Mouse (Mus musculus) cerebellum, adult 9-11 months (tissue): ENCODE results near the gene Rora.
"Not testable (repeated sequence)": the region's sequence is repeated elsewhere in the genome, so short reads cannot be mapped to it uniquely, and the experiment has no call there.

Experiments used
- DNase-seq: peaks from one replicate; pipeline ENCODE4 v3.0.0; 2022

The Rora gene

DNA sequence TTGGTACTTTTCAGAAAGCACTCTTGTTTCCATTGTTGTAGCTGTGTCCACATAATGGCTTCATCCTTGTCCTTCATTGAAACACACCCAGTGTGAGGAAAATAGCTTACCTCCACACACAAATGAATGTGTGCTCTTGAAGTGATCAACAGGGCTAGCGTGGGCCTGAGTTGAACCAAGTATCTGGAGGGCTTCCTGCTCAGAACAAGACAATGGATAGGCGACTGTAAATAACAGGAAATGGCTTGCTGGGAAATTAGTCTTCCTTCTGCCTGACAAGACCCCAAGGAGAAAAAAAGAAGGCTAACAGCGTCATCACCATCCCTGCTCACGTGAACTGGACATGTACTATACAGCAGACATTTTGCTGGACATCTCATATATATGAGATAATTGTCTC is 374.6 kb downstream of the Rora start:
- no peak for DNase-seq

DNA sequence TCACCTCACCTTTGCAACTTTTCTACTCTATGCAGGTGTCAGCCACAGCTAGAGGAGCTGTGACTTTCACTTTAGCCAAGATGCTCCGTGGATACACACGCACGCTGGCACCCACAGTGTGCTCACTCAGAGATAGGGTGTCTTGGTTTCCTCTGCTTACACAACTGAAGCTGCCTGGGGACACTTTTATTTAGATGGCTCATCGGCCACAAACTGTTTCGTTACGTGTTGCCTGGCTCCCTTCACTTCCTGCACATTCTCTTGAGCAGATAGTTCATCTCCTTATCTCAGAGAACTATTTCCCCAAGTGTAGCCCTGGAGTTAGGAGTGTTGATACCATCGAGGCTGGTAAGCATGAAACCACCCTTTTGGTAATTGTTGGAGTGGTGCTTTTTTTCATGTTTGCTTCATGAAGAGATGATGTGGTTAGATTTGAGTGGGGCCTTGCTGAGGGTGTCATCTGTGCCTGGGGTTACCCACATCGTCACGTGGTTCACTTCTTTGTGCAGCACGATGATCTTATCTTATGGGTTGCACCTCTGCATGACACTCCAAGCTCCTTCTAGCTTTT is 380.8 kb downstream of the Rora start:
- DNase-seq: no peak

DNA sequence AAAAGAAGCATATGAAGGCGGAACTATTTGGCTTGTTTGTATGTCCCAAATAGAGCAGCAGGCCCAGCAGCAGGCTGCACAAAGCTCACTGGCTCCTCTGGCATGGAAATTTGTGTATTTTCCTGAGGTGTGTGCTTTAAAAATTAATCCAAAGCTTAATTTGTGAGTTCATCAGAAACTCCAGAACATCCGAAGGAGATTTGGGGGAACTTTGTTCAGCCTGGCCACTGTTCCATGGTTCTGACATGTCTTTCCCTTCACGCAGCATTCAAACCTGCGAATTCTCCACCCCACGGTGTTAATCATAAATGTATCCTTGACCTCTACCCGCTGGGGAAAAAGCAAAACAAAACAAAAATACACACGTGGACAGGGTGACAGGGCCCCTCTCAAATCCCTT is 381.9 kb downstream of the Rora start:
- no peak for DNase-seq

DNA sequence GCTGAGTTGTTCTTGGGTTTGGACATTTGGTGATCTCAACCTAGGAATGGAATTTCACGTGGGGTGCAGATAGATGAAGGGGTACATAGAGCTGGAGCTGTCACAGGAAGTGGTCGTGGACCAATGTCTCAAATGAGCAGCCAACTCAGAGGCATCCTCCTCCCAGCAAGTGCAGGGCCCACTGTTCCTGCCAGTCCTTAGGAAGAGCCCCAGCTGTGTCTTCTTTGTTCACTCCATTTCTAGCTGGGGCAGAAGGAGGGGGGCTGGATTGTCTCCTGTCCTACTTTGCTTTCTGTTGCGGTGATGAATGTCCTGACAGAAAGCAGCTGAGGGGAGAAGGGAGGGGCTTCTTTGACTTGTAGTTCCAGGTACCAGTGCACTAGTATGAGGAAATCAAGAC is 382.7 kb downstream of the Rora start:
- DNase-seq: no peak

DNA sequence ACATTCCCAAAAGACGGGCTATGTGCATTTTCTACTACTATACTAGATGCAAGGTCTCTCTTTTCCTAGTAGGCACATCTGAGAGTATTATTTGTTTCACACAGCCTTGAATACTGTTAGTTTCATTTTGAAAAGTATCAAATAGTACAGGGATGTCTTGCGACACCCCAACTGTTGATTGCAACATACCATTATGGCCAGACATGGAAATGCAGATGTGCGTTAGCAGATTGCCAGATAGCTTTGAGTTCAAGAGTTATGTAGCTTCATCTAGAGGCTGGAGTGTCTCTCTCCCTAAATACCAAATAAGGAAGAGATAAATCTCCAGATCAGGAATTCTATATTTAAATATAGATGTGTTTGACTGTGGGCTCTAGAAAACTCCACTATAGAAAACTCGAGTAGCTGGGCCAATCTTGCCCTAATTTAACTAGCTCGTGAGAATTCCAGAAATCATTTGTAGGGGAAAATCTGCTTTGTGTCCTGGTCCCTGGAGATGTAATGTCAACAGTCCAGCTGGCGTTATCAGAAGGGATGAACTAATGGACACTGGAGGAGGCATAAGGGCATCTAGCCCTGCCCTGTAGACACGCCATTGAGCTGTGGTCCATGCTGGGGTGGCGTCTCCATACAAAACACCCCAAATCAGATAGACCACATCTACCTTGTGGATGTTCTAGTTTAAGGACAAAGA is 390.5 kb downstream of the Rora start:
- DNase-seq: no peak

DNA sequence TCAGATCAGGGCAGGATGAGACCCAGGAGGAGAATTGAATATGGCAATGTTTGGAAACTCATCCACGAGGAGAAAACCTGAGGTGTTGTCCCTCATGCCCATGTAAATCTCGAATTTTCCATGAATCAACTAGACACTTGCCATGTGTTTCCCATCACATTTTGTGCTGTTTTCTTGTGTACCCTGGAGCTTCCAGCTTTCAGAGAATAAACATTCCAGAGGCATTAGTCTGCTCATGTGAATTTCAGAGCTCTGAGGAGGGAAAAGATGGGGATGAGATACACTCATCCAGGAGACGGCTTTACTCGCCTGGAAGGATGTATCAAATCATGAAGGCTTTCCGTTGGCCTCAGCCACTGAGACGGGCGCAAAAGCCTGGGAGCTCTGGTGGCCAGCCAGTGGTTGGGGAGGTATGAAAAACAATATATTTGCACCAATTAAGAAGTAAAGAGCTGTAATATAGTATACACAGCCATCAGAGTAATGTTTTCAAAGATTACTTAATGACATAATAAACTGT is 391.1 kb downstream of the Rora start:
- no peak for DNase-seq

DNA sequence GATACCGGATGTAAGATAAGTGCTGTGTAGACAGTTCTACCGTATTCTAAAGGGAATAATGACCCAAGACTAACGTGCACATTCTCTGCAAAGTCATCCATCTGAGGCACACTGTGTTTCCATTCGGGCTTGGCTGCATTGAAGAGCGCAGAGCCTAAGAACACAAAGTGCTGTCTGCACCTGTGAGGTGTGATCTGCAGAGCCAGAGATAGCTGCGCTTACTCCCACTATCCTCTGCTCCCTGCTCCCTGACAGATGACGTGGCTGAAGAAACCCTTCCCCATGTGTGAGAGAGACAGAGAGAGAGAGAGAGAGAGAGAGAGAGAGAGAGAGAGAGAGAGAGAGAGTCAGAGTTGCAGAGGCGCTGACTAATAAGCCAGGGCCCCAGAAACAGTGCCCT is 392.3 kb downstream of the Rora start:
- no peak for DNase-seq

DNA sequence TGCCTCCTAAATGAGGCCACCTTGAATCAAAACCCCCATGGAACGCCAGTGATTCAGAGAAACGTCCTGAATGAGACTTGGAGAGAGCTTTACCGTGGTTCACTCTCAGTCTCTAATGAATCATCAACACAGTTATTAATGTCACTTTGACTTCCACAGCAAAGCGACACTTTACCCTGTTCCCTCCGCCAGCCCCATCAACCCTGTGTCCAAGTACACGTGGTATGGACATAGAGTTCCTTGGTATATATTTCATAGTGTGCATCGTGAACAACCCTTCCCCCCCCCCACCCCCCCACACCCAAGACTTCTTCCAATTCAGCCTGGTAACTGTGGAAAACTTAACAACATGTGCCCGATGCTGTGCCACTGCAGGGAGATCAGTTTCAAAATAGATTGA is 397.3 kb downstream of the Rora start:
- no peak for DNase-seq

DNA sequence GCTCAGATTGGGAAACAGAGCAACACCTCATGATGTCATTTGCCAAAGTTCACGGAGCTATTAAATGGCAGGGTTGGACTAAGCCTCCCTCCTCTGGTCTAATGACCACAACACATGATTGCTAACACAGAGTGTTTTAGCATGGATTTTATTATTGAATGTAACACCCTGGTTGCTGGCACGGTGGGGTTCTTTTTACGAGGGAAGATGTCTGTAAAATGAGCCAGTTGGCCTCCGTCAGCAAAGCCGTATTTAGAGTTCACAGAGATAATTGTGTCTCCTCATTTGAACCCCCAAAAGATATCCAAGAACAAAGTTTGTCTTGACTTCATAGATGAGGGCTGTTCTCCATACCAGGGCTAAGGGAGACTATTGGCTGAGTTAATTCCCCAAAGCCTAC is 398.3 kb downstream of the Rora start:
- no peak for DNase-seq

DNA sequence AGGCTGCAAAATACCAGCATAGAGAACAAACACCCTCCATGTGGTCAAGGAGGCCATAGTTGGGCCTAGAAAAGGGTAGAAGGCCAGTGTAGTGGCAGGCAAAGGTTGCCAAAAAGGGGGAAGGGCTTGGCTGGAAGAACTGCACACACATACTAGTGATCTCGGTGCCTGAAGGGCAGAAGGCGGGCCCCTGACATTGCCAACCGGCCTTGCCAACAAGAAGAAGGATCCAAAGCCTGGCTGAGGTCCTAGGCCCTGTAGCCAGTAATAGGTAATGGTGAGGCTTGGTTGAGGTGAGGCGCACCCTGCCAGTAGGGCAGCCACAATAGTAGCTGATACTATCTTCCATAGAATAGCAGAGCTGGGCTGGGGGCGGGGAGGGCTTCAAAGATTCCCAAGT is 401.7 kb downstream of the Rora start:
- DNase-seq: peak; percentile 83

DNA sequence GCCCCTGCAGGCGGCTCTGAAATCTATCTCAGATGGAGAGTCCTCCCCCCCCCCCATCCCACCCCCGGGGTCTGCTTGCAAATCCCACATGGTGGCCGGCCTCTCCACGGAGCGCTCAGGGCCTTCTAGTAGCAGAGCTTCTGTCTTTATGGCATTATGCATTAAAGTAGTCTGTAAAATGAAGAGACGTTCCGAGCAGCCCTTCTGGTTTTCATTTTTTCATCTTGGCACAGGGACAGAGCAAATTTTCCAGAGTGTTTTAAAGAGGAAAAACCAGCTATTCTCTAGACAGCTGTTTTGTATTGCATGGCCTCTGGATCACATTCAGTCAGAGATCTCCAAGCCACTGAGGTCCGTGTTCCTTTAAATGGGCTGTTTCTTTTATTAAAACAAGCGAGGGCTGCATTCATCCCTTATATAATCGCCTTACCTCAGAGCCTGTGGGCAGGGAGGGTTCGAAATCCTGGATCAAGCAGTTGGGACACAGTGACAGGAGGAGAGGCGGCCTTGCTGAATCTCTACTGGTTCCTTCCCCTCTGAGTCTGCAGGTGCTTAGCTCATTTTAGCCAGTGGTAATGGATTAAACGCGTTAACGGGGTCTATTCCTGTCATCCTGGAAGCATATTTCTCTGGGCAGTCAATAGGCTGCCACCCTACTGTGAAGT is 417.7 kb downstream of the Rora start:
- DNase-seq: peak; percentile 74

DNA sequence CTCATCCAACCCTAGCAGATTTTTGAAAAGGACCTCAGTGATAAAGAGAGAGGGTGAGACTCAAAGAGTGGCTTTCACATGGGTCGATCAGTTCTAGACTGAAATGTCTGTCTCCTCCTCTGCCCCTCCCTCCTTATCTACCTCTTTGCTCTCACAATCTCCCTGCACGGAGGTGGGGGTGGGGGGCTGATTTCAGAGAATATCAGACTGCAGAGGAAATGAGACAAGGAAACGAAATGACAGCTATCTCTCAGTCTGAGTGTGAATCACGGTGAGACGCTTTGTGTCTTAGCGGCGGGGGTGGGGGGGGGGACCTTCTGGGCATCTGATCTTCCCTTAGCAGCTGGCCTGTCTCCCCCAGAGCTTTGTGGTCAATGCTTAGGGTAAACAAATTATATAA is 419.7 kb downstream of the Rora start:
- DNase-seq: no peak

DNA sequence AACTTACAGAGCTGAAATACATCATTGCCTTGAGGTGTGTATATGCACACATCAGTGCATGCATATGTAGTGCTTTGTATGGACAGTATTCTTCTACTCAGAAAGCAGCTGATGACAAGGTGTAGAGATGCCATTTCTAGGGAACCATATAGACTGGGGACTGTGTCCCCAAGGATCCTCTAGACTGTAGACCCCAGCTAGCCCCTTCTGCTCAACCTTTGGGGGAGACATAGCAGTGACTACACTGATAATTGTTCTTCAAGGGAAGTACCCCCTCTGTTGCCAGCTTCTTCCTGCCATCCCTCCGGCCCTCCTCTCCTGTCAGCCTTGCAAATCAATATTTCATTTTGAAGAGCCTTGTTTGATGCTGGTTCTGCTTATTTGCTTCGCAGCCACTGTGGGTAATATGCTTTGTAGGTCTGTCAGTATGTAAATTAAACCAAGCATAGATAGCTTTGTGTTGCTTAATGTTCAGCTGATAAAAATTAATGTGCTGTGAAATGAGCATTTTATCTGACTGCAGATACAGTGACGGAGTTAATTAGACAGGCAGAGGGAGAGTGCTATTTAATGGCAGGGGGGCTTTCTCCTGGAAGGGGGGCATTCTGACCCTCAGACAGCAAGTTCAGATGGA is 430.6 kb downstream of the Rora start:
- DNase-seq: no peak

DNA sequence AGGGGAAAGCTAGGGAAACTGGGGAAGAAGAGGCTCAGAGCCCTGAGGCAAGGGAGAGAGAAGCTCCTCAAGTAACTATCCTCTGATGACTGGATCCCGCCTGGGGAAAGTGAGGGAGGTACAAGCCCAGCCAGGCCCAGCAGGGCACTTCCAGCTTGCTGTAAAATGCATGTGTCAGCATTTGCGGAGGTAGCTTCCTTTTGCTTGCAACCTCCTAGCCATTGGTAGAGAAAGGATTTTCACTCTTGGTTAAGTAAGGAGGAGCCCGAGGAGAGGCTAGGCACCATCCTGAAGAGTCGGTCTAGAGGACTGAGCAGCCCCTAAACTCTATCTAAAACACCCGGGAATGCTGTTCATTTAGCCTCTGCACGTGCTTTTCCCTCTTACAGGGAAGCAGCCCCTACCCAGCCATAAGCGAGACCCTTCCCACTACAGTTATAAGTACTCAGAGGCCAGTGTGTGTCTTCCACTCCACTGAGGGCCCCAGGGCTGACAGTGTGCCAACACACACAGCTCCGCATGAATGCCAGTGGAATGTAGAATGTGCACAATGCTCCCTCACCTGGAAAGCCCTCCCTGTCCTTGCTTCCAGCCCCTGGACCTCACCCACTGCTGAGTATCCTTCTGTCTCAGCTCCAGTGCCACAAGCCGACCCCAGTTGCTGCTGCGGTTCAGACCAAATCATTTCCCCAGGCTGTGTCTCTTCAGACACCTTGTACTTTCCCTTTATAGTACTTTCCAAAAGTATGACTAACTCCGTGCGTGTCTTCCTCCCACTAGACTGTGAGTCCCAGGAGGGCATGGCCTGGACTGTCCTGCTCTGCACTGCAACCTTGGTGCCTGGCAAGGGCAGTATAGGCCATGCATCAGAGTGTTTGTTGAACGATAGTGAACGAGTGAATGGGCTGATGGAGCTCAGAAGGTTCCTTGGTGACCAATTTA is 431.4 kb downstream of the Rora start:
- DNase-seq: peak; percentile 50

DNA sequence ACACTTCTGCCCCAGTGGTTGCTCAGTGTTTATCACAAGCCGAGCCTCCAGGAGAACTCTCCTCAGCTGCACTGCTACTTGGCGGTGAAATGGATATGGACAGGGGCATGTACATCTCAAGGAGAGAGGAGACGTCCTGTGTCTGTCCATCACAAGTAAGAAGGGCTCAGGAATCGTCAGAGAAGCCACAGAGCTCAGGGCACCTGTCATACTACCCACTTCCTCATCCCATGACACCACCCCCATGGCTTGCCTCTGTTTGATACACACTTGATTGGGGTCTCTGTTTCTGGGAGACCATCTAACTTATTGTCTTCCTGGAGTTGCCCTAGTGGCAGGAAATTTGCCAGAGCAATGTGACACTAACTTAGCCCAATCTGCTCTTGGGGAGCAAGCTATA is 433.3 kb downstream of the Rora start:
- DNase-seq: no peak

DNA sequence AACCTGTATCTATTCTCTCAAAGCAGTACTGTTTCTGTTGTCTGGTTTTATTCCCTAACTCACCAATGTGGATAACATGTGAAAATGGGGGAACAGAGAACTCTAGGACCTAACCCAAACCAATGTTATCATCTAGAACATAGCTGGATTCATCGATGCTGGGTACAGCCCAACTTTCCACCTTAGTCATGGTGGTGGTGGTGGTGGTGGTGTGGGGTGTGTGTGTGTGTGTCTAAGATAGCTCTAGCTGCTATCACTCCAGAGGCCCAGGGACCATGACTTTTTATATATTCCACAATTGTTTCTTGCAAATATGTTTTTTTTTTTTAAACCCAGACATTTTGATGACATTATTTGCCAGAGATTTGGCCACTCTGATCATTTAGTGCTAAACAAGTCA is 433.7 kb downstream of the Rora start:
- no peak for DNase-seq

DNA sequence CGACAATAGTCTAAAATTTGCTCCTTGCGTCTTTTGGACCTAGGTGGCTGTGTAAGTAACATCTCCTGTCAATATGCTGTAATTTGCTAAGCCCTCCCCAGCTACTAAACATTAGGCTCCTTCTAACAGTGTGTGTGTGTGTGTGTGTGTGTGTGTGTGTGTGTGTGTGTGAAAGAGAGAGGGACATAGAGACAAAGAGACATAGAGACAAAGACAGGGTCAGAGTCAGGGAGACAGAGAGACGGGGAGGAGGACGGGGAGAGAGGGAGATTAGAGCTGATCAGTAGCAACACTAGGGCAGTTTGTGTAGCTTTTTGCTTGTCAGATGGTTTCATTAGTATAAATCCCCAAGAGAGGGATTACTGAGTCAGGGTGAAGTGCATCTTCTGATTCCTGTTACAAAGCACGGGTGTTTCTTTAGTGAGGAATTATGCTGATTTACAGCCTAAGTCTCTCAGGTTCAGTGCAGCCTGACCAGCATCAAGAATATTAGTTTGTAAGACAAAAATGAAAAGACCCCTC is 437.2 kb downstream of the Rora start:
- DNase-seq: no peak

DNA sequence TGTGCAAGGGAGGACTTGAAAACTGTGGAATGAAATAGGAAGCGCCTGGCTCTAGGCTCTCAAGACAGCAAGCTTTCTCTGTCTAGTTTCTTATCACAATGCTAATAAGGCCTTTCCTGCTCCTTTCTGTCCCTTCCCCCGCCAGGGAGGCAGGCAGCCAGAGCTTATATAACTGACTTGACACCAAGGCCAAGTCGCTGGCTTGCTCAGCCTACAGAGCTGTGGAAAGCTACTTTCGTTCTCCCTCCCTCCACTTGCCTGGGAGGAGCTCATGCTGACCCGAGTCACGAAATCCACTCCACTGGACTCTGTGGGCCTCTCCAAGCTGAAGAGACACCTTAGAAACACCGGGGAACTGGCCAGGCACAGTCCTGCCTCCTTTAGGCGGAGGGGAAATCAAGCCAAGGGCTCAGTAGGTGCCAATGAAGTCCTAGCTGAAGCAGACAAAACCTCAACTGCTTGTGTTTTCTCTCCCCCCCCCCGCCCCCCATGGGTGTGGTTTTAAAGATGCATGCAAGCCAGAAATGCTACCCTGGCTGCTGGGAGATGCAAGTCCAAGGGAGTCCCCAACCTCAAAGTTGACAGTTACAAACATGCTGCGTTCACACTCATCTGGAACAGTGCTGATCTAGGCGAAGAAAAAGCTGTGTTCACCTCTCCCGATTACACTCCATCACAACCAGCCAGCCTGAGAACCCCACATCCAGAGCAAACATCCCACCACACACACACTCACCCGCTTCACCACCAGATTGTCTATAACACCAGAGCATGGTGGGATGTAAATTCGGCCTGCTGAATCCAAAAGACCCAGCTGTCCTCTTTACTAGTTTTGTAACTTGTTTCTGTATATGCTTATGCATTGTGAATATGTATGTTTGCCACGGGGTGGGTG is 438.8 kb downstream of the Rora start:
- DNase-seq: peak; percentile 97

DNA sequence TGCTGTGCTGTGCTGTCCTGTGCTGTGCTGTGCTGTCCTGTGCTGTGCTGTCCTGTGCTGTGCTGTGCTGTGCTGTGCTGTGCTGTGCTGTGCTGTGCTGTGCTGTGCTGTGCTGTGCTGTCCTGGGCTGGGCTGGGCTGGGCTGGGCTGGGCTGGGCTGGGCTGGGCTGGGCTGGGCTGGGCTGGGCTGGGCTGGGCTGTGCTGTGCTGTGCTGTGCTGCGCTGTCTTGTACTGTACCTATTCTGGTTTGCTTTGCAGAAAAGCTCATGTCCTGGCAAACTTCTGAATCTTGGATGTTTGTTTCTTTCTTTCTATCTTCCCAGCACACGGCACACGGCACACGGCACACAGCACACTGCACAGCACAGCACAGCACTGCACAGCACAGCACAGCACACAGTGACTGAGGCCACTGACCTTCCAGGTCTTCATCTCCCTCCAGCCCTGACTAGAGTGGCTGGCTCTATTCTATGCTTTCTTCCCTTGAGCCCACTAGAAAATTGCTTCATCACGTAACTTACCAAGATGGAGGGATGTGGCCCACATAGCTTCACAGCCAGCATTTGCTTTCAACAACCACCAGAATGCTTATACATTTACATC is 446.7 kb downstream of the Rora start:
- not testable (repeated sequence) for DNase-seq

DNA sequence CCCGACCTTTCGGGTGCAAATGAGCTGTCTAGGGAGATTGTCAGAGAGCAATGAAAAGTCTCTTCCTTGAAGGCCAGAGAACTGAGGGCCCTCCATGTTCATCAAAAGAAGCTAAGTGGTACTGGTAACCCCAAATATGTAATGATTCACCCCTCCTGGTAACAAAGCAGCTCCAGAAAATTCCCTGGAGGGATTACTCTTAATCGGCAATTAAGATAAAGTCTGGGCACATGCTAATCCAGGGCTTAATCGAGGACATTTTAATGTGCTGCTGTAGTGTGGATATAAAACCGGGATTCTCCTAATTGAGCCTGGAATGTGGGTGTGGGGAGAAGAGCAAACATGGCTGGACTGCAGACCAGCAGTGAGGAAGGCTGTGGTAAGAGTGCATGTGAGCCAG is 450.7 kb downstream of the Rora start:
- DNase-seq: no peak
